Mouse (Mus musculus) thymus, postnatal 4 days (tissue): ENCODE results near the gene Myrip.

ENCODE experiments used
- DNase-seq: peaks from one replicate; pipeline ENCODE4 v3.0.0; 2021

Myrip gene

GRCm38 (mm10) chr9:120481644-120482043, 180.3 kb downstream of the Myrip start:
- no peak for DNase-seq

- DNase-seq = no peak
These were observed 181.1 kb downstream of the Myrip start for GRCm38 (mm10) chr9:120482382-120482781.

- no peak for DNase-seq
These were observed 181.8 kb downstream of the Myrip start for GRCm38 (mm10) chr9:120483101-120483500.

- DNase-seq = no peak
These were observed 185.8 kb downstream of the Myrip start for GRCm38 (mm10) chr9:120487076-120487475.

GRCm38 (mm10) chr9:120491509-120491908, 190.2 kb downstream of the Myrip start:
- no peak for DNase-seq

- DNase-seq = no peak
These were observed 190.7 kb downstream of the Myrip start, which contains the start of gene Eif1b for GRCm38 (mm10) chr9:120492010-120492399. TSS of gene Eif1b (plus strand) at chr9:120492232.

- DNase-seq = peak; percentile 91
These were observed 191.4 kb downstream of the Myrip start for GRCm38 (mm10) chr9:120492400-120493351.

- DNase-seq = no peak
These were observed 192.5 kb downstream of the Myrip start for GRCm38 (mm10) chr9:120493781-120494180.

- DNase-seq = peak; percentile 65
These were observed 195.4 kb downstream of the Myrip start for GRCm38 (mm10) chr9:120496691-120497090.

- no peak for DNase-seq
These were observed 196.7 kb downstream of the Myrip start for GRCm38 (mm10) chr9:120497983-120498382.

- peak; percentile 57 for DNase-seq
These were observed 200.0 kb downstream of the Myrip start for GRCm38 (mm10) chr9:120501191-120501902.

- peak; percentile 87 for DNase-seq
These were observed 200.7 kb downstream of the Myrip start for GRCm38 (mm10) chr9:120502013-120502412.

GRCm38 (mm10) chr9:120504423-120504822, 203.1 kb downstream of the Myrip start:
- no peak for DNase-seq

- DNase-seq = peak; percentile 62
These were observed 210.5 kb downstream of the Myrip start for GRCm38 (mm10) chr9:120511781-120512180.

- no peak for DNase-seq
These were observed 215.4 kb downstream of the Myrip start for GRCm38 (mm10) chr9:120516720-120517119.

GRCm38 (mm10) chr9:120518946-120519345, 217.6 kb downstream of the Myrip start:
- DNase-seq = no peak

- no peak for DNase-seq
These were observed 218.3 kb downstream of the Myrip start for GRCm38 (mm10) chr9:120519469-120520125.

GRCm38 (mm10) chr9:120521161-120521560, 219.8 kb downstream of the Myrip start:
- no peak for DNase-seq
